Mouse (Mus musculus) kidney, embryonic 16.5 days (tissue): ENCODE results near the gene Rapgef6. TPM values are rescaled to one million over a fixed set of nuclear protein-coding genes. Genes with fewer than 3 reads are reported as not detected.

Experiments used
- ATAC-seq: fragments of 200-750 bp; cut with Nextera tagmentation; 2 replicates; pipeline ENCODE4 v1.8.0; 2017; ENCODE audit warnings: moderate TSS enrichment; ENCODE audit not compliant: low FRiP score, low TSS enrichment
- H3K27ac ChIP-seq: fragments of 300-500 bp; sonication (generic); 2 replicates; pipeline ENCODE4 v1.5.1; 2014; ENCODE audit warnings: low read length
- H3K27me3 ChIP-seq: fragments of 300-500 bp; sonication (generic); 2 replicates; pipeline ENCODE4 v1.6.1; 2014; ENCODE audit warnings: low read length, control low read depth, mixed read lengths; ENCODE audit not compliant: insufficient read depth
- H3K36me3 ChIP-seq: fragments of 300-500 bp; sonication (generic); 2 replicates; pipeline ENCODE4 v1.6.1; 2014; ENCODE audit warnings: low read length, control low read depth, mixed read lengths; ENCODE audit not compliant: insufficient read depth
- H3K4me1 ChIP-seq: fragments of 300-500 bp; sonication (generic); 2 replicates; pipeline ENCODE4 v1.6.1; 2014; ENCODE audit warnings: low read length, control low read depth, mixed read lengths; ENCODE audit not compliant: insufficient read depth
- H3K4me2 ChIP-seq: fragments of 300-500 bp; sonication (generic); replicated peaks from 2 replicates; pipeline ENCODE4 v1.6.1; 2014; ENCODE audit warnings: low read depth, low read length
- H3K4me3 ChIP-seq: fragments of 300-500 bp; sonication (generic); 2 replicates; pipeline ENCODE4 v1.5.1; 2014; ENCODE audit warnings: mild to moderate bottlenecking, low read length
- H3K9ac ChIP-seq: fragments of 300-500 bp; sonication (generic); replicated peaks from 2 replicates; pipeline ENCODE4 v1.6.1; 2014; ENCODE audit warnings: low read length
- H3K9me3 ChIP-seq: fragments of 300-500 bp; sonication (generic); 2 replicates; pipeline ENCODE4 v1.6.1; 2016; ENCODE audit warnings: low read length, control low read depth
- WGBS: fragments of 180-500 bp; shearing (Covaris S2); extraction: QIAGEN DNeasy Blood & Tissue Kit; methylation state at CpG from one replicate; pipeline ENCODE4 v1.1.7; 2014; 5-methylcytosine and 5-hydroxymethylcytosine counted together
- polyA plus RNA-seq: library from polyadenylated mRNA; unstranded; fragments of >200 nt; fragmentation: Nextera tagmentation; extraction: Ambion mirVana; gene quantifications from 2 replicates; pipeline ENCODE4 v1.2.1, GENCODE M21; 2015

Rapgef6 gene
- polyA plus RNA-seq, 1 experiment from 2014 or later = 29.4 TPM

DNA sequence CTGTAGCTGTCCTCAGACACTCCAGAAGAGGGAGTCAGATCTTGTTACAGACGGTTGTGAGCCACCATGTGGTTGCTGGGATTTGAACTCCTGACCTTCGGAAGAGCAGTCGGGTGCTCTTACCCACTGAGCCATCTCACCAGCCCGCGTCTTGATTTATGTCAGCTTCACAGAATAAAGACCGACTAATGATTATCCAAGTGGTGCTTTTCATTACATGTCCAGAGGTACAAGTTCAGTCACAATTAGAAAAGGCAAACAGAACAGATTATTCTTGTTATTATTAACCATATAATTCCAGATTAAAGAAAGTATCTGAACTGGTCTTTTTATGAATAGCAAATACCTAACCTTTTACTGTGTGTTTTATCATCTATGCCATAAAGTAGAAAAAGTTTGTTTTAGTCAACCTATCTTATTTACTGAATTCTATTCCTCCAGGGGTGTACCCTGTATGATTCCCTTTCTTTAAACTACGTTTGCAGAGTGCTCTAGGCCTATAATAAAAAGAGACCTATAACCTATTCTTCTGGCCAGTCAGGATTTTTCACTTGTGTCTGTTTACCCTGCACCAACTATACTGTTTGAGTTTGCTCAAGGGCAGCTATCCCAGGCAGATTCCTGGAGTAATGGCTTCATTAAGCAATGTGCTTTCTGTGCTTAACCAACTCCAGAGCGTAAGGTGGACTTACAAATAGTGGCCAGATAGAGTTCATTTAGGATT, 151.1 kb downstream of the Rapgef6 start:
- H3K4me2 ChIP-seq = no peak overlapping the region
- H3K27me3 ChIP-seq = no peaks in the 10 kb centered on the region
- no peak overlapping the region for H3K4me3 ChIP-seq
- peaks cover 7% of the 10 kb centered on the region for H3K36me3 ChIP-seq
- H3K4me1 ChIP-seq = no peaks in the 10 kb centered on the region
- H3K27ac ChIP-seq = no peak overlapping the region
- WGBS = 67% methylated on average over 8 of the region's 8 CpGs
- no peaks in the 10 kb centered on the region for H3K9me3 ChIP-seq
- H3K9ac ChIP-seq = no peak overlapping the region
- ATAC-seq = no peak

- no peak overlapping the region for H3K9ac ChIP-seq
- no peak overlapping the region for H3K27ac ChIP-seq
- H3K4me1 ChIP-seq = no peaks in the 10 kb centered on the region
- no peak overlapping the region for H3K4me3 ChIP-seq
- peaks cover 25% of the 10 kb centered on the region for H3K36me3 ChIP-seq
- 94% methylated on average over 2 of the region's 2 CpGs for WGBS
- H3K9me3 ChIP-seq = no peaks in the 10 kb centered on the region
- no peak for ATAC-seq
- H3K4me2 ChIP-seq = no peak overlapping the region
- no peaks in the 10 kb centered on the region for H3K27me3 ChIP-seq
Observed at GRCm38 (mm10) chr11:54675792-54676489, 153.3 kb downstream of the Rapgef6 start.

DNA sequence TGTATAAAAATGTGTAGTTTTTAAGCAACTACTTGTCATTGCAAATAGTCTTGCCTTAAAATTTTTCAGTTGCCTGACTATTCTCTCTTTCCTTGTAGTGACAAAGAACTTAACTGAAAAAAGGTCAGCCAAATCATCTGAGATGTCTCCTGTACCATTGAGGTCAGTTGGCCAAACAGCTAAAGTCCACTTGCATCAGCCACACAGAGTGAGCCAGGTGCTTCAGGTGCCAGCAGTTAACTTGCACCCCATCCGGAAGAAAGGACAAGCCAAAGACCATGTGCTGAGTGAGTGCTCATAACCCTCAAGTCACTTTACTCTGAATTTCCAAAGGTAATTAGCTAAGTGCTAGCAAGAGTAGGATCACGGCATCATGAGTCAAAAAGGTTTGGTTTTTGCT, 156.5 kb downstream of the Rapgef6 start:
- Histone ChIP-seq H3K27ac (no peak overlapping the region), H3K4me1 (no peaks in the 10 kb centered on the region), H3K9me3 (no peaks in the 10 kb centered on the region), H3K27me3 (no peaks in the 10 kb centered on the region), H3K9ac (no peak overlapping the region), H3K36me3 (peaks cover 27% of the 10 kb centered on the region), H3K4me3 (no peak overlapping the region), H3K4me2 (no peak overlapping the region)
- WGBS = 93% methylated on average over 2 of the region's 2 CpGs
- ATAC-seq = no peak

- no peak overlapping the region for H3K9ac ChIP-seq
- no peaks in the 10 kb centered on the region for H3K27me3 ChIP-seq
- no peak overlapping the region for H3K4me2 ChIP-seq
- WGBS = 86% methylated on average over 2 of the region's 2 CpGs
- H3K4me3 ChIP-seq = no peak overlapping the region
- no peaks in the 10 kb centered on the region for H3K9me3 ChIP-seq
- no peak overlapping the region for H3K27ac ChIP-seq
- peaks cover 18% of the 10 kb centered on the region for H3K36me3 ChIP-seq
- no peak for ATAC-seq
- H3K4me1 ChIP-seq = no peaks in the 10 kb centered on the region
Observed at GRCm38 (mm10) chr11:54684831-54685230, 162.2 kb downstream of the Rapgef6 start.

- Histone ChIP-seq H3K27ac (no peak overlapping the region), H3K9ac (no peak overlapping the region), H3K9me3 (no peaks in the 10 kb centered on the region), H3K27me3 (no peaks in the 10 kb centered on the region), H3K4me1 (no peaks in the 10 kb centered on the region), H3K4me3 (no peak overlapping the region), H3K36me3 (peaks cover 24% of the 10 kb centered on the region), H3K4me2 (no peak overlapping the region)
- WGBS = 79% methylated on average over 4 of the region's 4 CpGs
- ATAC-seq = no peak
Observed at GRCm38 (mm10) chr11:54690171-54690570, 167.5 kb downstream of the Rapgef6 start.

DNA sequence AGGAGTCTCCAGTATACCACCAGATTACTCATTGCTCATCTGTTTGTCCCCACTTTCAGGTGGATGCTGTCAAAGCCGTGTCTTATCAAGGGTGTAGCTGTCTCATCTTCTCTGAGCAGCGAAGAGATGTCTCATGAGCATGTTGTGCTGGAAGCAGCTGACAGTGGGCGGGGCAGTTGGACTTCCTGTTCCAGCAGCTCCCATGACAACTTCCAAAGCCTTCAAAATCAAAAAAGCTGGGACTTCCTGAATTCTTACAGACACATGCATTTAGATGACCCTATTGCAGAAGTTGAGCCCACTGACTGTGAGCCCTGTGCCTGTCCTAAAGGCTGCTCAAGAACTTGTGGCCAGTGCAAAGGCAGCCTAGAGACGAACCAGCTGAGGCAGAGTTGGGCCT, 168.5 kb downstream of the Rapgef6 start:
- Histone ChIP-seq H3K4me3 (no peak overlapping the region), H3K9ac (no peak overlapping the region), H3K27me3 (no peaks in the 10 kb centered on the region), H3K27ac (no peak overlapping the region), H3K4me1 (no peaks in the 10 kb centered on the region), H3K4me2 (no peak overlapping the region), H3K36me3 (peaks cover 23% of the 10 kb centered on the region), H3K9me3 (no peaks in the 10 kb centered on the region)
- no peak for ATAC-seq
- 77% methylated on average over 4 of the region's 4 CpGs for WGBS

GRCm38 (mm10) chr11:54693696-54694095, 171.0 kb downstream of the Rapgef6 start:
- H3K27ac ChIP-seq = no peak overlapping the region
- no peak for ATAC-seq
- WGBS = 83% methylated on average over 6 of the region's 6 CpGs
- no peak overlapping the region for H3K4me3 ChIP-seq
- H3K27me3 ChIP-seq = no peaks in the 10 kb centered on the region
- H3K4me1 ChIP-seq = 0 out of 2 replicates have a peak, but pooled peaks cover 3% of the 10 kb centered on the region
- no peaks in the 10 kb centered on the region for H3K9me3 ChIP-seq
- H3K36me3 ChIP-seq = peaks cover 31% of the 10 kb centered on the region
- no peak overlapping the region for H3K4me2 ChIP-seq
- H3K9ac ChIP-seq = no peak overlapping the region

DNA sequence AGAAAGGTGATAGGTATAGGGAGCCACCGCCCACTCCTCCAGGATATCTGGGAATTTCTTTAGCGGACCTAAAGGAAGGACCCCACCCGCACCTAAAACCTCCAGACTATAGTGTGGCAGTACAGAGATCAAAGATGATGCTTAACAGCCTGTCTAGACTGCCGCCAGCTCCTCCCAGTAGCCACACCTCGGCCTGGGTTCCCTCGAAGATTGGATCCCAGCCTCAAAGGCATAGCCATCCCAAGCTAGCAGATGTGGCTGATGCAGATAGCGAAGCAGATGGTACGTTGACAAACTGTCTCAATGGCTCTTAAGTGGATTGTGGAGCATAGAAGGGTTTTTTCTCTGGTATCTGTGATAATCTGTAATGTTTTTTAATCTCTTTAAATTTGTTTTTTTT, 171.6 kb downstream of the Rapgef6 start:
- H3K27ac ChIP-seq = no peak overlapping the region
- H3K4me1 ChIP-seq = 0 out of 2 replicates have a peak, but pooled peaks cover 3% of the 10 kb centered on the region
- WGBS = 51% methylated on average over 8 of the region's 8 CpGs
- no peak overlapping the region for H3K4me3 ChIP-seq
- no peak overlapping the region for H3K4me2 ChIP-seq
- peaks cover 31% of the 10 kb centered on the region for H3K36me3 ChIP-seq
- no peaks in the 10 kb centered on the region for H3K27me3 ChIP-seq
- H3K9ac ChIP-seq = no peak overlapping the region
- H3K9me3 ChIP-seq = no peaks in the 10 kb centered on the region
- no peak for ATAC-seq

DNA sequence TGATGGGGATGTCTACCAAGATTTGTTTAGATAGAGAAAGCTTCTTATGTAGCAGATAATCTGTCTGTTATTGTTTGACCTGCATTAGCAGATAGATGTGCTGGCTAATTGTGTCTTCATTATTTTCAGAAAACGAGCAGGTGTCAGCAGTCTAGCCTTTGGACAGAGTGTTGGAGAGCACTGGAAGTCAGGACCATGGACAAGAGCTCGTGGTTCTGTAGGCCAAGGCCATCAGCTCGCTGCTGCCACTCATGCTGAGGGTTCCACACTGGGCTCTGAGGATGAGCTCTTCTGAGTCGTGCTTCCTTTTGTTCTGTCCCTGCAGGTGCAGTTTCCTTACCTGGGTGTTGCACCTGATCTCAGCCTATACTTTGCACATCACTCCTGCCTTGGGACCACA, 173.3 kb downstream of the Rapgef6 start:
- 67% methylated on average over 4 of the region's 4 CpGs for WGBS
- Histone ChIP-seq H3K9me3 (no peaks in the 10 kb centered on the region), H3K4me2 (no peak overlapping the region), H3K4me3 (no peak overlapping the region), H3K9ac (no peak overlapping the region), H3K27ac (no peak overlapping the region), H3K27me3 (no peaks in the 10 kb centered on the region), H3K4me1 (0 out of 2 replicates have a peak, but pooled peaks cover 3% of the 10 kb centered on the region), H3K36me3 (peaks cover 32% of the 10 kb centered on the region)
- no peak for ATAC-seq

- peaks cover 22% of the 10 kb centered on the region for H3K36me3 ChIP-seq
- ATAC-seq = no peak
- no peak overlapping the region for H3K4me3 ChIP-seq
- H3K4me1 ChIP-seq = 0 out of 2 replicates have a peak, but pooled peaks cover 3% of the 10 kb centered on the region
- 76% methylated on average over 5 of the region's 5 CpGs for WGBS
- no peak overlapping the region for H3K27ac ChIP-seq
- no peak overlapping the region for H3K4me2 ChIP-seq
- H3K27me3 ChIP-seq = no peaks in the 10 kb centered on the region
- no peaks in the 10 kb centered on the region for H3K9me3 ChIP-seq
- no peak overlapping the region for H3K9ac ChIP-seq
Observed at GRCm38 (mm10) chr11:54697611-54698010, 175.0 kb downstream of the Rapgef6 start.
